Mouse (Mus musculus): ENCODE measurements around the gene Ksr1. TPM values are rescaled to one million over a fixed set of nuclear protein-coding genes. Genes with fewer than 3 reads are reported as not detected.
A peak's percentile ranks its signal among the peaks of the same experiment; 100 is the strongest.
"Not testable (repeated sequence)": the region's sequence is repeated elsewhere in the genome, so short reads cannot be mapped to it uniquely, and the experiment has no call there.

Gene Ksr1
- polyA plus RNA-seq, 1 experiment: 4.6 TPM

GRCm38 (mm10) chr11:79005578-79006394 lies 140.4 kb downstream of the Ksr1 start:
- H3K4me3 ChIP-seq (ENCODE audit: insufficient read depth, low read depth, low read length): no peak overlapping the region
- H3K27ac ChIP-seq (replicated peaks; ENCODE audit: low read depth, low read length): no peak overlapping the region
- H3K4me1 ChIP-seq (ENCODE audit: control insufficient read depth, insufficient read depth, insufficient read length, low read length): peaks cover 13% of the 10 kb centered on the region

- Histone ChIP-seq H3K27ac (replicated peaks; ENCODE audit: low read depth, low read length) (peak overlapping the region; percentile 83; the same call in 1 of the 2 replicates), H3K4me3 (ENCODE audit: insufficient read depth, low read depth, low read length) (no peak overlapping the region), H3K4me1 (ENCODE audit: control insufficient read depth, insufficient read depth, insufficient read length, low read length) (peaks cover 13% of the 10 kb centered on the region)
Measured at GRCm38 (mm10) chr11:79003769-79004638, 142.2 kb downstream of the Ksr1 start.

GRCm38 (mm10) chr11:79003053-79003768 lies 143.0 kb downstream of the Ksr1 start:
- Histone ChIP-seq H3K4me1 (ENCODE audit: control insufficient read depth, insufficient read depth, insufficient read length, low read length) (peaks cover 13% of the 10 kb centered on the region), H3K27ac (replicated peaks; ENCODE audit: low read depth, low read length) (peak overlapping the region; percentile 83), H3K4me3 (ENCODE audit: insufficient read depth, low read depth, low read length) (no peak overlapping the region)

- Histone ChIP-seq H3K4me1 (ENCODE audit: control insufficient read depth, insufficient read depth, insufficient read length, low read length) (peaks cover 13% of the 10 kb centered on the region), H3K4me3 (ENCODE audit: insufficient read depth, low read depth, low read length) (no peak overlapping the region), H3K27ac (replicated peaks; ENCODE audit: low read depth, low read length) (peak overlapping the region; percentile 82)
Measured at GRCm38 (mm10) chr11:79002551-79002951, 143.7 kb downstream of the Ksr1 start.

GRCm38 (mm10) chr11:79001871-79002270 lies 144.3 kb downstream of the Ksr1 start:
- peak overlapping the region; percentile 82 for H3K27ac ChIP-seq (replicated peaks; ENCODE audit: low read depth, low read length)
- H3K4me3 ChIP-seq (ENCODE audit: insufficient read depth, low read depth, low read length): no peak overlapping the region
- peaks cover 13% of the 10 kb centered on the region for H3K4me1 ChIP-seq (ENCODE audit: control insufficient read depth, insufficient read depth, insufficient read length, low read length)

GRCm38 (mm10) chr11:78999118-78999517 lies 147.1 kb downstream of the Ksr1 start:
- no peak overlapping the region for H3K27ac ChIP-seq (replicated peaks; ENCODE audit: low read depth, low read length)
- no peak overlapping the region for H3K4me3 ChIP-seq (ENCODE audit: insufficient read depth, low read depth, low read length)
- peaks cover 12% of the 10 kb centered on the region for H3K4me1 ChIP-seq (ENCODE audit: control insufficient read depth, insufficient read depth, insufficient read length, low read length)

- not testable (repeated sequence) for H3K27ac ChIP-seq (replicated peaks; ENCODE audit: low read depth, low read length); H3K4me3 ChIP-seq (ENCODE audit: insufficient read depth, low read depth, low read length); H3K4me1 ChIP-seq (ENCODE audit: control insufficient read depth, insufficient read depth, insufficient read length, low read length)
Measured at GRCm38 (mm10) chr11:78990875-78991543, 155.2 kb downstream of the Ksr1 start.

GRCm38 (mm10) chr11:78990096-78990495 lies 156.1 kb downstream of the Ksr1 start:
- Histone ChIP-seq H3K4me3 (ENCODE audit: insufficient read depth, low read depth, low read length) (no peak overlapping the region), H3K4me1 (ENCODE audit: control insufficient read depth, insufficient read depth, insufficient read length, low read length) (peaks cover 9% of the 10 kb centered on the region), H3K27ac (replicated peaks; ENCODE audit: low read depth, low read length) (no peak overlapping the region)

GRCm38 (mm10) chr11:78989206-78989605 lies 157.0 kb downstream of the Ksr1 start:
- not testable (repeated sequence) for H3K4me1 ChIP-seq (ENCODE audit: control insufficient read depth, insufficient read depth, insufficient read length, low read length); H3K4me3 ChIP-seq (ENCODE audit: insufficient read depth, low read depth, low read length); H3K27ac ChIP-seq (replicated peaks; ENCODE audit: low read depth, low read length)

GRCm38 (mm10) chr11:78986311-78987002 lies 159.8 kb downstream of the Ksr1 start:
- Histone ChIP-seq H3K27ac (replicated peaks; ENCODE audit: low read depth, low read length) (no peak overlapping the region), H3K4me3 (ENCODE audit: insufficient read depth, low read depth, low read length) (no peak overlapping the region), H3K4me1 (ENCODE audit: control insufficient read depth, insufficient read depth, insufficient read length, low read length) (peaks cover 28% of the 10 kb centered on the region)

- no peak overlapping the region for H3K4me3 ChIP-seq (ENCODE audit: insufficient read depth, low read depth, low read length)
- H3K27ac ChIP-seq (replicated peaks; ENCODE audit: low read depth, low read length): peak overlapping the region; percentile 53
- H3K4me1 ChIP-seq (ENCODE audit: control insufficient read depth, insufficient read depth, insufficient read length, low read length): peaks cover 33% of the 10 kb centered on the region
Measured at GRCm38 (mm10) chr11:78985505-78985904, 160.7 kb downstream of the Ksr1 start.

GRCm38 (mm10) chr11:78984483-78985177 lies 161.6 kb downstream of the Ksr1 start, which contains the start of gene Lgals9:
Lgals9 (minus strand) TSS chr11:78984946.
- Histone ChIP-seq H3K4me3 (ENCODE audit: insufficient read depth, low read depth, low read length) (peak within 1 kb of the TSS; percentile 72), H3K4me1 (ENCODE audit: control insufficient read depth, insufficient read depth, insufficient read length, low read length) (peaks cover 35% of the 10 kb centered on the region), H3K27ac (replicated peaks; ENCODE audit: low read depth, low read length) (peak within 1 kb of the TSS; percentile 85)

GRCm38 (mm10) chr11:78983539-78983938 lies 162.7 kb downstream of the Ksr1 start:
- Histone ChIP-seq H3K4me3 (ENCODE audit: insufficient read depth, low read depth, low read length) (peak overlapping the region; percentile 72), H3K4me1 (ENCODE audit: control insufficient read depth, insufficient read depth, insufficient read length, low read length) (peaks cover 35% of the 10 kb centered on the region), H3K27ac (replicated peaks; ENCODE audit: low read depth, low read length) (peak overlapping the region; percentile 85)

Data from brown adipose tissue, adult 24 weeks (tissue).